Mouse (Mus musculus) liver, adult 2 months (tissue): ENCODE measurements around the gene C2cd4a. TPM values are rescaled to one million over a fixed set of nuclear protein-coding genes. Genes with fewer than 3 reads are reported as not detected.

ENCODE experiments used
- DNase-seq: peaks from one replicate; pipeline ENCODE4 v3.0.0-alpha.2; 2011; ENCODE audit warnings: low read depth, low spot score; ENCODE audit errors: extremely low read depth
- H3K27ac ChIP-seq: fragments of 200-500 bp; replicated peaks from 2 replicates; pipeline ENCODE4 v1.5.1; 2012; ENCODE audit warnings: low read depth, mild to moderate bottlenecking, control low read depth, inconsistent platforms, low read length; ENCODE audit not compliant: insufficient read depth
- H3K27me3 ChIP-seq: fragments of 200-500 bp; 2 replicates; pipeline ENCODE4 v1.6.1; 2012; ENCODE audit warnings: mild to moderate bottlenecking, moderate library complexity, low read length, inconsistent platforms; ENCODE audit not compliant: control insufficient read depth, insufficient read depth
- H3K36me3 ChIP-seq: fragments of 200-500 bp; 2 replicates; pipeline ENCODE4 v1.6.1; 2012; ENCODE audit warnings: low read length, inconsistent platforms; ENCODE audit not compliant: control insufficient read depth, insufficient read depth
- H3K4me1 ChIP-seq: fragments of 200-500 bp; 2 replicates; pipeline ENCODE4 v1.6.1; 2011; ENCODE audit warnings: low read length; ENCODE audit not compliant: control insufficient read depth, insufficient read depth
- H3K4me3 ChIP-seq: fragments of 200-500 bp; 2 replicates; pipeline ENCODE4 v1.5.1; 2011; ENCODE audit warnings: low read depth, mild to moderate bottlenecking, control low read depth, low read length, moderate library complexity; ENCODE audit not compliant: insufficient read depth
- H3K79me2 ChIP-seq: fragments of 200-500 bp; 2 replicates; pipeline ENCODE4 v1.6.1; 2012; ENCODE audit warnings: inconsistent platforms, mild to moderate bottlenecking, low read length, moderate library complexity; ENCODE audit not compliant: control insufficient read depth, insufficient read depth
- H3K9ac ChIP-seq: fragments of 200-500 bp; 2 replicates; pipeline ENCODE4 v1.6.1; 2012; ENCODE audit warnings: low read depth, mild to moderate bottlenecking, control low read depth, inconsistent platforms, low read length
- CTCF ChIP-seq: fragments of 200-500 bp; IDR thresholded peaks from 2 replicates; pipeline ENCODE4 v1.5.1; 2011; ENCODE audit warnings: low read depth, low read length, control low read depth
- POLR2A ChIP-seq: fragments of 200-500 bp; IDR thresholded peaks from 2 replicates; pipeline ENCODE4 v1.6.1; 2011; ENCODE audit warnings: low read length, control low read depth; ENCODE audit not compliant: insufficient read depth; ENCODE audit errors: extremely low read depth
- WGBS: fragments of 180-500 bp; shearing (Covaris S2); methylation state at CpG from one replicate; pipeline ENCODE4 v1.1.7; 2018; 5-methylcytosine and 5-hydroxymethylcytosine counted together
- polyA plus RNA-seq: library from polyadenylated mRNA; depleted of rRNA; stranded (reverse); fragments of >200 nt; gene quantifications from 2 replicates; pipeline ENCODE4 v1.2.3, GENCODE M21; 2012; rRNA removed
- total RNA-seq: library from RNA; depleted of rRNA; stranded (reverse); fragments of >200 nt; gene quantifications from 2 replicates; pipeline ENCODE4 v1.2.3, GENCODE M21; 2014; rRNA removed

C2cd4a gene
- total RNA-seq (not detected in 2 replicates), polyA plus RNA-seq (0.07 TPM in 1 of 2 replicates, not detected in the other)

DNA sequence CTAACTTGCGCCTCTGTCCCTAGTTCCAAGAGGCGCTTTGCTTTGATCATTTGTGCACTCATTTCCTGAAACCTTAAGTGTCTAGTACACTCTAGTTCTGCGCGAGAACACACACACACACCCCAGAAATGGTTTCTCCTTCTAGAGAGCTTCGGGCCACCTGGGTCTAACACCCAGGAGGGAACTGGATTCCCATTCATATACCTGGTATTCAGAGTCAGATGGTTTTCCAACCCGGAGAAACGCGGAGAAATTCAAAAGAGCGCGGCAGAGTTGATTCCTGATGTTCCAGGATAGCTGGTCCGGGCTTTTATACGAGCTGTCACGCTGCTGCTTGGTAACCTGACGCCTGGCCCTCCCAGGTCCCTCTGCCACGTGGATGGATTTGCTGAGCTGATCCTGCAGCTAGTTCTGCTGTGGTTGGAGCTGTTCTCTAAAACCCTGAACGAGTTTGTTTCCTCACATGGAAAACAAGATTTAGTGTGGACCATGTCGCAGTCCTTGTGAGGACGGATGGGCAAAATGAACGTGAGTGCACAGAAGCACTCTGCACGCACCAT lies at the start of gene C2cd4a:
TSS of gene C2cd4a (minus strand) at position 285 of the 560 bp plus-strand sequence.
- H3K4me3 ChIP-seq = peak within 1 kb of the TSS; percentile 56; the same call in 1 of the 2 replicates
- H3K36me3 ChIP-seq = no peaks in the 10 kb centered on the region
- 4% methylated on average over 20 of the region's 20 CpGs for WGBS
- peaks cover 22% of the 10 kb centered on the region for H3K27me3 ChIP-seq
- no peaks in the 10 kb centered on the region for H3K79me2 ChIP-seq
- H3K4me1 ChIP-seq = peaks cover 10% of the 10 kb centered on the region
- no peak within 1 kb of the TSS for H3K27ac ChIP-seq
- H3K9ac ChIP-seq = 0 out of 2 replicates have a peak within 1 kb of the TSS, but pooled peaks have one; percentile 47
- no peak for DNase-seq
- no peak for TF ChIP-seq CTCF
- TF ChIP-seq POLR2A = no peak

DNA sequence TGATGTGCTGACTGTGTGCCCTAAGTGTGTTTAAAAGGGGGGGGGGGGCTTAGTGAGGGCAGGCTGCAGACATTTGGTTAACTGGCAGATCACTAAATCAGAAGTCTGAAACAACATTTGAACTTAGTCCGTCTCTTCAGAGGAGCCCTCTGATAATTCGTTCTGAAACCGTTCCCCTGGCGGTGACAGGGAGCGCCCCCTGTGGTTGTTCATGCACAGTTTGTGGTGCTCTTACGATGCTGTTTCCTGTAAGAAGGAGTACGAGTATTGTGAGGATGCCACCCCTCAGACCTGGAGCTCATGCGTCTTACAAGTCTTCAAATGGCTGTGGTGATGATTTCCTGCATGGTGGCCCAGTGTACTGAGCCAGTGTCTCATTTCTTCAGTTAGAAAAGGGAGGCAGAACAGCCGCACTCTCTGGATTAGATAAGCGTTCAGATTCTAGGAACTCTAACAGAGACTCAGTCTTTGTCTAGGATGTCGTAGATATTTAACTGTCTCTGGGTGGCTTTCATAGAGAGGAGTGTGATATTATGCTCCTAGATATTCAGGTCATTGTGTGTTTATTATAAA lies 46.2 kb upstream of the C2cd4a start:
- Histone ChIP-seq H3K27me3 (no peaks in the 10 kb centered on the region), H3K4me1 (no peaks in the 10 kb centered on the region), H3K9ac (no peak overlapping the region), H3K4me3 (no peak overlapping the region), H3K27ac (no peak overlapping the region), H3K36me3 (peaks cover 23% of the 10 kb centered on the region), H3K79me2 (no peaks in the 10 kb centered on the region)
- no peak for TF ChIP-seq POLR2A
- TF ChIP-seq CTCF = no peak
- 93% methylated on average over 11 of the region's 11 CpGs for WGBS
- no peak for DNase-seq

DNA sequence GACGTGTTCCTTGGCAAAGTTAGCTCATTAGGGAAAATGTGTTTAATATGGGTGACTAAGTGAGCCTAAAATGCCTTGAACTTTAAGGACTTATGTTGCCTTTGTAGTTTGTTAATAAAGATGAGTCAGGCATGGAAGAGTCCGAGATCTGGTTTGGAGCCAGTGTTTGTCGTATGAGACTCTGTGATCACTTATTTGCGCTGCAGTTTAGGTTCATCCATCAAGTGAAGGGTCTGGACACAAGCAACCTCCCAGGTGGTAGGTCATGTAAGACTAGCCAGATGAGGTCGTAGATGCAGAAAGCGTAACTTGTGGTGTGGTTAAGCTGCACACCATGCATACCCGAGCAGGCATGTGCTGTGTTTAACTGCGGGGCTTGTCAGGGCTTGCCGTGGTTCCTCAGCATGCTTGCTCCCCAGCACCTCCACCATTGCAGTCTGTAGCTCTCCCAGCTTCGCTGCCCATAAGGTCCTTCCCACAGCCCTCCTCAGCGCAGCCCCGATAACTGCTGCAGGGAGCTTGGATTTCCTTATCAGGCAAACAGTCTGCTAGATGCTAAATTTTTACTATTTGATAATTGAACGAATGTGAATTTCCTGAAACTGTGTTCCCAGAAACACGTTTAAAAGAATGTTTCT lies 45.1 kb upstream of the C2cd4a start:
- Histone ChIP-seq H3K9ac (no peak overlapping the region), H3K79me2 (no peaks in the 10 kb centered on the region), H3K4me3 (no peak overlapping the region), H3K27me3 (no peaks in the 10 kb centered on the region), H3K36me3 (peaks cover 22% of the 10 kb centered on the region), H3K4me1 (no peaks in the 10 kb centered on the region), H3K27ac (no peak overlapping the region)
- TF ChIP-seq CTCF (no peak), POLR2A (no peak)
- 91% methylated on average over 14 of the region's 14 CpGs for WGBS
- DNase-seq = no peak

DNA sequence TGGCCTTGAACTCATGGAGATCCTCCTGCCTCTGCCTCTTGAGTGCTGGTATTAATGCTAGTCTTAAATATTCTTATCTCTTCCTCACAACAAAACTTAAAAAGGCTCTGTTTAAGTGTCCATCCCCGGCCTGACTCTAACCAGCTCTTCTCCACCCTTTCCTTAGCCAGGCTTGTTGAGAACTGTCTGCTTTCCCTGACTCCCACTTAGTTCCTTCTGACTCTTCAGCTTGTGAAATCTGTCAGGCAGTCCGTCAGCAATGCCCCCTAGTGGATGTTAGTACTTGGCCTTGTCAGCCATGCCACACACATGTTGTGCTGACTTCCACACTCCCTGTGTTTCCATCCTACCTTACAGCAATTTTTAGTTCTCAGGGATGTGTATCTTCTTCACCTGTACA lies 43.2 kb upstream of the C2cd4a start:
- Histone ChIP-seq H3K36me3 (peaks cover 17% of the 10 kb centered on the region), H3K79me2 (no peaks in the 10 kb centered on the region), H3K4me3 (no peak overlapping the region), H3K27me3 (no peaks in the 10 kb centered on the region), H3K4me1 (no peaks in the 10 kb centered on the region), H3K9ac (no peak overlapping the region), H3K27ac (no peak overlapping the region)
- peak; percentile 52 for DNase-seq
- TF ChIP-seq CTCF (peak; percentile 75), POLR2A (no peak)
- 52% methylated on average over 2 of the region's 2 CpGs for WGBS

DNA sequence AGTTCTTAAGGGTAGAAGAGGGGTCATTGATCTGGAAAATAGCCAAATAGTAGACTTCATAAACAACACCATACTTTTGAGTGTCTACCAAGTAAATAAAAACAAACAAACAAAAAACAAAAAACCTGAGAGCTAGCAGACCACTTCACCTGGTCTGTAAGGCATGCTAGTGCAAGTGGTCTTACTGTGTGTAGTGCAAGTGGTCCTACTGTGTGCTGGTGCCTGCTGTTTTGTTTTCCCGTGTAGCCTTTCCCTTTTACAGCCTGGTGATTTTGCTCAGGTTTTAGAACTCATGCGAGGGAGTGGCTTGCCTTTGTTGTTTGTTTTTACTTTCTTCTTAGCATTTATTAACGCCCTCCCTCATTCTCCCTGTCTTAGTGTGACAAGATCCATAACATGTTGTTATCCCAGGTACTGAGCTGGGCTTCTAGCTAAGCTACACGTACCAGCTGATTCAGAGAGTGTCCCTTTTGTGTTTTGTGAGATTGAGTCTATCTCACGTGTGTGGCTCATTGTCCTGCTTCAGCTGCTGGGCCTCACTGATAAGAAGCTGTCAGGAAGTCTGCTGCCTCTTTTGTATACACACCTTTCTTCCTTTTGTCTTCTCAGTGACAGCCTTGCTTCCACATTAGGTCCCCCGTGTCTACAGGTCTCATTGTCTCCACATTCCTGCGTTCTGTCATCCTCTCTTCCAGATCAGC lies 42.5 kb upstream of the C2cd4a start:
- DNase-seq = no peak
- 94% methylated on average over 7 of the region's 7 CpGs for WGBS
- Histone ChIP-seq H3K9ac (no peak overlapping the region), H3K4me3 (no peak overlapping the region), H3K36me3 (peaks cover 17% of the 10 kb centered on the region), H3K27me3 (no peaks in the 10 kb centered on the region), H3K79me2 (no peaks in the 10 kb centered on the region), H3K4me1 (no peaks in the 10 kb centered on the region), H3K27ac (no peak overlapping the region)
- no peak for TF ChIP-seq CTCF
- TF ChIP-seq POLR2A = no peak
